18 mouse cellular contexts compared by ENCODE assay signal in the genomic region with DNA sequence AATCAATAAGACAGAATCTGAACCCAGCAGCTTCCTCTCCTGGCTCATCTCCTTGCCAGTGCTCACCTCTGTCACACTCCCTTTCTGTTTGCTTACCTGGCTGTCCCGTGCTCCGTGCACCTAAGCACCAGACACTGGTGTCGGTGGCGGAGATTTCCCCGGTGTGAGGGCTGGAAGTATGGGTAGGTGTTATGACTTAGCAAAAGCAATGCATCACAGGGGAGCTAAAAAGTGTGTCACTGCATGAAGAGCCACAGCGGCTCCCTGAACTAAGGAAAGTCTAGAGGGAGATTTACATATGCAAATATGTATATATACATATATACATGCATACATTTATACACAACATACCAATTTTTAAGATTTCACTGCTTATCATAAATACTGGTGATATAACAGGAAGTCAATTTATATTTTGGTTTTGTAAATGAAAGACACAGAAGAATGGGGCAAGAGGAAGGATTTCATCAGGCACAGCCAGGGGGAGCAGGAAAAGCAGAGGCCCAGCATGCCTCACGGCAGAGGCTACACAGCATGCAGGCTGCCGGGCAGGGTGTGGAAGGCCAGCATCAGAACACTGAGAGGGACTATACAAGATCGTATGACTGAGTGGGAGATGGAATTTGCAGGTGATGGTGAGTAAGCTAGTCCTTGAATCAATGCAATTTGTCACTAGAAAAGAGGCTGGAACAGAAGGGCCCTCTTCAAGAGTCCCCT.
A peak's percentile ranks its signal among the peaks of the same experiment; 100 is the strongest.
DNase-seq lines count a peak whose midpoint lies in the region; ATAC-seq and TF ChIP-seq lines count a peak whose summit lies in the region.
"Had no signal": no experiment of that assay in that cellular context is flagged by ENCODE, and none has a peak within 500 bp of the region (broad histone marks: within the 10 kb centered on the region; RNA-seq: fewer than 3 reads in every experiment).

No protein-coding gene starts in this region.

- WGBS in kidney, postnatal 0 days = 64% methylated on average over 9 of the region's 9 CpGs
- WGBS in stomach, postnatal 0 days = 50% methylated on average over 9 of the region's 9 CpGs

- no peaks in the 10 kb centered on the region for H3K9me3 ChIP-seq in kidney, postnatal 0 days (replicated peaks; ENCODE audit: low read length)
- H3K9me3 ChIP-seq in stomach, postnatal 0 days (ENCODE audit: control insufficient read depth, low read length) = no peaks in the 10 kb centered on the region
- H3K9me3 ChIP-seq: embryonic facial prominence, embryonic 12.5 days; heart, embryonic 13.5 days; limb, embryonic 12.5 days; lung, embryonic 15.5 days; stomach, embryonic 15.5 days had no signal

- H3K9ac ChIP-seq in kidney, postnatal 0 days (ENCODE audit: low read depth, low read length) = no peak overlapping the region
- H3K9ac ChIP-seq in stomach, postnatal 0 days (ENCODE audit: low read length) = no peak overlapping the region
- H3K9ac ChIP-seq: embryonic facial prominence, embryonic 12.5 days; forebrain, postnatal 0 days; heart, embryonic 13.5 days; limb, embryonic 12.5 days; lung, embryonic 15.5 days; stomach, embryonic 15.5 days had no signal

- peak overlapping the region; percentile 23; the same call in 1 of the 2 replicates for H3K4me2 ChIP-seq in kidney, postnatal 0 days (ENCODE audit: low read length)
- no peak overlapping the region for H3K4me2 ChIP-seq in stomach, postnatal 0 days (replicated peaks; ENCODE audit: low read depth)
- H3K4me2 ChIP-seq: embryonic facial prominence, embryonic 12.5 days; heart, embryonic 13.5 days; limb, embryonic 12.5 days; lung, embryonic 15.5 days had no signal

- no peak for TF ChIP-seq CTCF in gastrocnemius, adult 2 months (IDR thresholded peaks at IDR 0.05)
- peak; percentile 24; the same call in 1 of the 2 replicates for TF ChIP-seq CTCF in kidney, postnatal 0 days (IDR thresholded peaks at IDR 0.05; ENCODE audit: low read depth)
- TF ChIP-seq CTCF in stomach, postnatal 0 days (IDR thresholded peaks at IDR 0.05; ENCODE audit: low read depth) = peak; percentile 36

- intact Hi-C loops in gastrocnemius, adult 2 months (cut with DNase I) = no loop called here

- no peak for TF ChIP-seq EP300 in stomach, postnatal 0 days (optimal IDR thresholded peaks at IDR 0.05)

- H3K27me3 ChIP-seq in kidney, postnatal 0 days (ENCODE audit: insufficient read depth, low read length) = no peaks in the 10 kb centered on the region
- H3K27me3 ChIP-seq in stomach, postnatal 0 days (ENCODE audit: control insufficient read depth, insufficient read depth, low read length) = no peaks in the 10 kb centered on the region
- H3K27me3 ChIP-seq: embryonic facial prominence, embryonic 12.5 days; heart, embryonic 13.5 days; limb, embryonic 12.5 days; lung, embryonic 15.5 days; Patski; stomach, embryonic 15.5 days had no signal

- ATAC-seq in kidney, postnatal 0 days (replicated peaks; ENCODE audit: low FRiP score, low read depth) = no peak
- no peak for ATAC-seq in stomach, postnatal 0 days (ENCODE audit: low FRiP score, low TSS enrichment)
- no peak for ATAC-seq in megakaryocyte-erythroid progenitor cell, adult 5-6 weeks (replicated peaks; ENCODE audit: low FRiP score, low TSS enrichment, poor library complexity, severe bottlenecking)
- ATAC-seq: forebrain, postnatal 0 days; Patski had no signal

- no peak for DNase-seq in gastrocnemius, adult 2 months
- no peak for DNase-seq in gastrocnemius, postnatal 25 days
- DNase-seq in kidney, postnatal 0 days (ENCODE audit: low spot score) = no peak
- no peak for DNase-seq in kidney, postnatal 14 days
- peak; percentile 48 for DNase-seq in right cerebral cortex, adult 18-20 months
- no peak for DNase-seq in right cerebral cortex, postnatal 25 days
- no peak for DNase-seq in stomach, postnatal 0 days (ENCODE audit: low spot score)
- DNase-seq: cerebellum, postnatal 14 days; forebrain, postnatal 0 days; spleen, adult 18-20 months; thymus, postnatal 4 days had no signal

- peaks cover 7% of the 10 kb centered on the region; the same call in 1 of the 2 replicates for H3K4me1 ChIP-seq in kidney, postnatal 0 days (replicated peaks; ENCODE audit: insufficient read depth, low read length)
- H3K4me1 ChIP-seq in stomach, postnatal 0 days (replicated peaks; ENCODE audit: control insufficient read depth, insufficient read depth) = no peaks in the 10 kb centered on the region
- H3K4me1 ChIP-seq: embryonic facial prominence, embryonic 12.5 days; limb, embryonic 12.5 days had no signal

- peak overlapping the region; percentile 24; the same call in 1 of the 2 replicates for H3K27ac ChIP-seq in gastrocnemius, adult 2 months
- H3K27ac ChIP-seq in kidney, postnatal 0 days = no peak overlapping the region
- H3K27ac ChIP-seq in stomach, postnatal 0 days (replicated peaks) = no peak overlapping the region
- H3K27ac ChIP-seq: embryonic facial prominence, embryonic 12.5 days; heart, embryonic 13.5 days; limb, embryonic 12.5 days; lung, embryonic 15.5 days; stomach, embryonic 15.5 days had no signal

- peak overlapping the region; percentile 15; the same call in 1 of the 2 replicates for H3K4me3 ChIP-seq in gastrocnemius, adult 2 months
- H3K4me3 ChIP-seq in kidney, postnatal 0 days (replicated peaks; ENCODE audit: low read depth, low read length) = no peak overlapping the region
- H3K4me3 ChIP-seq in stomach, postnatal 0 days (ENCODE audit: low read depth, low read length) = no peak overlapping the region
- H3K4me3 ChIP-seq: embryonic facial prominence, embryonic 12.5 days; heart, embryonic 13.5 days; limb, embryonic 12.5 days; lung, embryonic 15.5 days; stomach, embryonic 15.5 days had no signal

- no peaks in the 10 kb centered on the region for H3K36me3 ChIP-seq in kidney, postnatal 0 days (ENCODE audit: insufficient read depth, low read length)
- no peaks in the 10 kb centered on the region for H3K36me3 ChIP-seq in stomach, postnatal 0 days (ENCODE audit: control insufficient read depth, insufficient read depth, low read length)
- H3K36me3 ChIP-seq: embryonic facial prominence, embryonic 12.5 days; limb, embryonic 12.5 days; lung, embryonic 15.5 days; stomach, embryonic 15.5 days had no signal
